Mouse (Mus musculus) limb, embryonic 14.5 days (tissue): ENCODE measurements around the gene 1700123L14Rik. TPM values are rescaled to one million over a fixed set of nuclear protein-coding genes. Genes with fewer than 3 reads are reported as not detected.
A peak's percentile ranks its signal among the peaks of the same experiment; 100 is the strongest.

Experiments used
- ATAC-seq: fragments of 200-750 bp; cut with Nextera tagmentation; 2 replicates; pipeline ENCODE4 v1.8.0; 2017; ENCODE audit warnings: low read depth, moderate number of reproducible peaks, moderate TSS enrichment; ENCODE audit not compliant: low FRiP score
- DNase-seq: peaks from one replicate; pipeline ENCODE4 v3.0.0-alpha.2; 2015; ENCODE audit warnings: low spot score
- H3K27ac ChIP-seq: fragments of 300-500 bp; sonication (generic); replicated peaks from 2 replicates; pipeline ENCODE4 v1.5.1; 2014; ENCODE audit warnings: low read depth, mild to moderate bottlenecking, low read length, moderate library complexity, mixed read lengths
- H3K27me3 ChIP-seq: fragments of 300-500 bp; sonication (generic); 2 replicates; pipeline ENCODE4 v1.6.1; 2014; ENCODE audit warnings: low read length, mixed read lengths; ENCODE audit not compliant: control insufficient read depth, insufficient read depth
- H3K36me3 ChIP-seq: fragments of 300-500 bp; sonication (generic); 2 replicates; pipeline ENCODE4 v1.6.1; 2014; ENCODE audit warnings: mild to moderate bottlenecking, low read length, moderate library complexity, mixed read lengths; ENCODE audit not compliant: control insufficient read depth, insufficient read depth
- H3K4me1 ChIP-seq: fragments of 300-500 bp; sonication (generic); 2 replicates; pipeline ENCODE4 v1.6.1; 2014; ENCODE audit warnings: antibody characterized with exemption, low read length, mixed read lengths; ENCODE audit not compliant: control insufficient read depth, insufficient read depth
- H3K4me2 ChIP-seq: fragments of 300-500 bp; sonication (generic); replicated peaks from 2 replicates; pipeline ENCODE4 v1.6.1; 2014; ENCODE audit warnings: low read depth, mild to moderate bottlenecking, low read length, moderate library complexity; ENCODE audit not compliant: severe bottlenecking
- H3K4me3 ChIP-seq: fragments of 300-500 bp; sonication (generic); replicated peaks from 2 replicates; pipeline ENCODE4 v1.5.1; 2014; ENCODE audit warnings: low read length
- H3K9ac ChIP-seq: fragments of 300-500 bp; sonication (generic); 2 replicates; pipeline ENCODE4 v1.6.1; 2014; ENCODE audit warnings: mild to moderate bottlenecking, low read depth, low read length, moderate library complexity; ENCODE audit not compliant: severe bottlenecking
- H3K9me3 ChIP-seq: fragments of 300-500 bp; sonication (generic); 2 replicates; pipeline ENCODE4 v1.6.1; 2016; ENCODE audit warnings: low read length; ENCODE audit not compliant: control insufficient read depth
- POLR2A ChIP-seq: fragments of 200-500 bp; IDR thresholded peaks from 2 replicates; pipeline ENCODE4 v1.8.0; 2012; ENCODE audit warnings: inconsistent platforms, mild to moderate bottlenecking, moderate library complexity, borderline replicate concordance; ENCODE audit not compliant: insufficient read depth, insufficient read length; ENCODE audit errors: extremely low read depth
- WGBS: fragments of 180-500 bp; shearing (Covaris S2); extraction: QIAGEN DNeasy Blood & Tissue Kit; methylation state at CpG from one replicate; pipeline ENCODE4 v1.1.7; 2014; 5-methylcytosine and 5-hydroxymethylcytosine counted together
- polyA plus RNA-seq, 2 experiments: library from polyadenylated mRNA; depleted of rRNA in 1 of 2; stranded (reverse) in 1 of 2; unstranded in 1 of 2; fragments of >200 nt; fragmentation: Nextera tagmentation in 1 of 2; extraction: Ambion mirVana in 1 of 2; gene quantifications; 2 replicates each; pipeline versions ENCODE4 v1.2.1 to v1.2.3; 2012 to 2014

The 1700123L14Rik gene
- polyA plus RNA-seq, 2 experiments, result not detected

DNA sequence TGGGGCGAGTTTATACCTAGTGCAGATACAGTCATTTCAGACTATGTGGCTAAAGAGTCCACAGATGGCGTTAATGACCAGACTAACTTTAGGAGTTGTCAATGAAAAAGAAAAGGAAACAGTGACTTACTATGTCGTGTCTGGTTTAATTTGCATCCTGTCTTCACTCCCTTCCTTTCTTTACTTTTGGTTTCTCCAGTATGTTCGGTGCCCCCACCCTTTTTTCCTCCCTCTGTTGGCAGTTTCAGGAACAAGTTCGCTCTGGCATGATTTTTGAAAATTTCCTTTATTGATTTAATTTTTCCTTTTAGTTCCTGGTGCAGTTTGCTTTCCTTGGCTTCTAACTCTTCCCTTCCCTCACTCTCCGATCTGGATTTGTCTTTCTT is 49.9 kb downstream of the 1700123L14Rik start:
- Histone ChIP-seq H3K27me3 (no peaks in the 10 kb centered on the region), H3K4me3 (peak overlapping the region; percentile 62), H3K4me2 (peak overlapping the region; percentile 92), H3K9ac (peak overlapping the region; percentile 79), H3K36me3 (no peaks in the 10 kb centered on the region), H3K4me1 (0 out of 2 replicates have a peak, but pooled peaks cover 3% of the 10 kb centered on the region), H3K27ac (peak overlapping the region; percentile 22; the same call in 1 of the 2 replicates), H3K9me3 (no peaks in the 10 kb centered on the region)
- peak; percentile 12 for DNase-seq
- WGBS, result 9% methylated on average over 6 of the region's 6 CpGs
- no peak for ATAC-seq
- no peak for TF ChIP-seq POLR2A

Other genes starting within 250 kb of the 1700123L14Rik start
- gene Fam19a1, start 53.1 kb downstream of the 1700123L14Rik start, polyA plus RNA-seq (2012; rRNA removed), result 0.89 and 1.0 TPM in 2 replicates
- gene Fam19a1, start 53.1 kb downstream of the 1700123L14Rik start, polyA plus RNA-seq (2014; fragmentation: Nextera tagmentation; extraction: Ambion mirVana), result 3.4 and 6.0 TPM in 2 replicates